Comparison of ENCODE assay signal across 8 mouse cellular contexts in genomic region chr2:13299031-13299430, GRCm38 (mm10). TPM values are rescaled to one million over a fixed set of nuclear protein-coding genes. Genes with fewer than 3 reads are reported as not detected.
DNase-seq lines count a peak whose midpoint lies in the region; ATAC-seq and TF ChIP-seq lines count a peak whose summit lies in the region.

No protein-coding gene starts in this region.

- 42% methylated on average over 3 of the region's 3 CpGs for WGBS in heart, embryonic 10.5 days
- 27% methylated on average over 3 of the region's 3 CpGs for WGBS in hindbrain, embryonic 16.5 days
- 37% methylated on average over 3 of the region's 3 CpGs for whole genome bisulfite sequencing in neural tube, embryonic 12.5 days

- no peaks in the 10 kb centered on the region for H3K79me3 ChIP-seq in C2C12 (ENCODE audit: low read depth)

- H3K27me3 ChIP-seq in heart, embryonic 10.5 days (ENCODE audit: insufficient read depth, poor library complexity, severe bottlenecking): no peaks in the 10 kb centered on the region
- H3K27me3 ChIP-seq in C2C12 (ENCODE audit: control insufficient read depth, insufficient read depth, insufficient read length): no peaks in the 10 kb centered on the region
- no peaks in the 10 kb centered on the region for H3K27me3 ChIP-seq in hindbrain, embryonic 16.5 days (replicated peaks; ENCODE audit: control insufficient read depth, insufficient read depth, low read length)
- H3K27me3 ChIP-seq in neural tube, embryonic 12.5 days (replicated peaks): no peaks in the 10 kb centered on the region

- no peak overlapping the region for H3ac ChIP-seq in C2C12 (ENCODE audit: control insufficient read depth, insufficient read length, low read depth)

- H3K4me1 ChIP-seq in heart, embryonic 10.5 days: no peaks in the 10 kb centered on the region
- H3K4me1 ChIP-seq in hindbrain, embryonic 16.5 days (ENCODE audit: control insufficient read depth, insufficient read depth, low read depth, low read length): no peaks in the 10 kb centered on the region
- H3K4me1 ChIP-seq in neural tube, embryonic 12.5 days: no peaks in the 10 kb centered on the region

- H3K36me3 ChIP-seq in heart, embryonic 10.5 days: no peaks in the 10 kb centered on the region
- H3K36me3 ChIP-seq in C2C12 (ENCODE audit: control insufficient read depth, insufficient read depth): no peaks in the 10 kb centered on the region
- no peaks in the 10 kb centered on the region for H3K36me3 ChIP-seq in hindbrain, embryonic 16.5 days (ENCODE audit: control insufficient read depth, insufficient read depth, low read length)
- H3K36me3 ChIP-seq in neural tube, embryonic 12.5 days: no peaks in the 10 kb centered on the region

- no peaks in the 10 kb centered on the region for H3K79me2 ChIP-seq in C2C12 (ENCODE audit: control insufficient read depth, insufficient read depth)

- H3K27ac ChIP-seq in heart, embryonic 10.5 days: no peak overlapping the region
- H3K27ac ChIP-seq in hindbrain, embryonic 16.5 days (ENCODE audit: low read depth, low read length): no peak overlapping the region
- H3K27ac ChIP-seq in neural tube, embryonic 12.5 days: no peak overlapping the region

- ATAC-seq in common myeloid progenitor, adult 5-6 weeks (replicated peaks; ENCODE audit: low read depth, poor library complexity, severe bottlenecking): peak; percentile 95
- peak; percentile 97 for ATAC-seq in hindbrain, embryonic 16.5 days
- peak; percentile 90 for ATAC-seq in neural tube, embryonic 12.5 days (ENCODE audit: low FRiP score, low read depth)

- peak; percentile 5 to 25 for DNase-seq in heart, postnatal 14 days
- no peak for DNase-seq in heart, embryonic 10.5 days (ENCODE audit: low spot score)
- no peak for DNase-seq in gastrocnemius, postnatal 14 days
- DNase-seq in frontal cortex, postnatal 25 days (ENCODE audit: low spot score in 2 of 2): no peak

- H3K4me3 ChIP-seq in heart, embryonic 10.5 days: no peak overlapping the region
- H3K4me3 ChIP-seq in C2C12 (ENCODE audit: insufficient read depth, poor library complexity, severe bottlenecking): no peak overlapping the region
- no peak overlapping the region for H3K4me3 ChIP-seq in hindbrain, embryonic 16.5 days (ENCODE audit: low read length)
- no peak overlapping the region for H3K4me3 ChIP-seq in neural tube, embryonic 12.5 days

- H3K9ac ChIP-seq in hindbrain, embryonic 16.5 days (ENCODE audit: low read depth, low read length): no peak overlapping the region
- H3K9ac ChIP-seq in neural tube, embryonic 12.5 days: no peak overlapping the region

- H3K9me3 ChIP-seq in heart, embryonic 10.5 days: no peaks in the 10 kb centered on the region
- H3K9me3 ChIP-seq in hindbrain, embryonic 16.5 days (ENCODE audit: control insufficient read depth, low read length): no peaks in the 10 kb centered on the region
- no peaks in the 10 kb centered on the region for H3K9me3 ChIP-seq in neural tube, embryonic 12.5 days

- intact Hi-C loops in heart, postnatal 14 days (cut with DNase I): loop anchor here (2.0 to 10.0 kb wide), 3 partner anchors 298 to 556 kb away; partner anchors contain the start of gene St8sia6
- intact Hi-C loops in gastrocnemius, postnatal 14 days (cut with DNase I; ENCODE audit: low total_unique reads): no loop called here

- no peak overlapping the region for H3K4me2 ChIP-seq in hindbrain, embryonic 16.5 days (ENCODE audit: low read length)
- no peak overlapping the region for H3K4me2 ChIP-seq in neural tube, embryonic 12.5 days (replicated peaks)

- TF ChIP-seq CTCF in C2C12 (IDR thresholded peaks at IDR 0.05; ENCODE audit: control insufficient read depth, insufficient read depth, insufficient read length): peak; percentile 0

TF ChIP-seq in C2C12, 6 proteins besides CTCF, POLR2A, EP300 and RAD21:
- no peak for TF ChIP-seq MYOD1 (IDR thresholded peaks at IDR 0.05; ENCODE audit: control insufficient read depth, insufficient read length, low read depth)
- peak; percentile 72 for TF ChIP-seq CEBPB (IDR thresholded peaks at IDR 0.05; ENCODE audit: low read depth)
- no peak for TF ChIP-seq MAX (IDR thresholded peaks at IDR 0.05)
- no peak for TF ChIP-seq USF1 (IDR thresholded peaks at IDR 0.05; ENCODE audit: low read depth)

RNA-seq across cellular contexts. Expression of gene Rsu1, which starts 27.8 kb away (rescaled TPM):
- 10 to 100 TPM; 73.7 to 75.5 TPM for total RNA-seq in heart, postnatal 14 days (2021)
- polyA plus RNA-seq in heart, embryonic 10.5 days (2016; fragmentation: Nextera tagmentation; extraction: Ambion mirVana): 130 and 133 TPM in 2 replicates
- 104 TPM for polyA plus RNA-seq in C2C12 (2012; fragmentation: generic; extraction: Trizol)
- total RNA-seq in common myeloid progenitor, adult 5-6 weeks (2017): 137 and 143 TPM in 2 replicates
- 85.5 and 97.5 TPM in 2 replicates for polyA plus RNA-seq in hindbrain, embryonic 16.5 days (2015; fragmentation: Nextera tagmentation; extraction: Ambion mirVana)
- polyA plus RNA-seq in neural tube, embryonic 12.5 days (2016; fragmentation: Nextera tagmentation; extraction: Ambion mirVana): 65.9 and 73.4 TPM in 2 replicates
- total RNA-seq in gastrocnemius, postnatal 14 days (2021): 10 to 100 TPM; 49.3 to 53.0 TPM

Comparison
In these comparisons a context has a peak if more than half of its experiments do, and no peak if none do; other contexts are left out.
1. DNase-seq: peak in heart, postnatal 14 days (2 of 2); none in heart, embryonic 10.5 days (single experiment), gastrocnemius, postnatal 14 days (single experiment) and frontal cortex, postnatal 25 days (0 of 2).
2. Peak in every context shown above with its lines, with median percentiles within 50 percentile points of each other: ATAC-seq.